Mouse (Mus musculus): ENCODE data around the gene Ccdc92. TPM values are rescaled to one million over a fixed set of nuclear protein-coding genes. Genes with fewer than 3 reads are reported as not detected.

Gene Ccdc92
- total and polyA plus RNA-seq, 2 experiments from 2014 or later: 26.1 to 45.4 TPM

GRCm38 (mm10) chr5:124830331-124830730 lies 31.9 kb downstream of the Ccdc92 start:
- 85% methylated on average over 12 of the region's 12 CpGs for WGBS
- no peaks in the 10 kb centered on the region for H3K9me3 ChIP-seq (ENCODE audit: low read length)
- H3K4me3 ChIP-seq (ENCODE audit: low read depth, low read length): no peak overlapping the region
- H3K4me1 ChIP-seq (ENCODE audit: insufficient read depth): no peaks in the 10 kb centered on the region
- H3K9ac ChIP-seq: no peak overlapping the region
- no peaks in the 10 kb centered on the region for H3K27me3 ChIP-seq (ENCODE audit: insufficient read depth, low read length)
- H3K27ac ChIP-seq (ENCODE audit: low read depth, low read length): no peak overlapping the region
- ATAC-seq (no peak), DNase-seq (no peak)
- no peak for TF ChIP-seq CTCF (IDR thresholded peaks at IDR 0.05; ENCODE audit: low read depth)
- peaks cover 25% of the 10 kb centered on the region; the same call in 1 of the 2 replicates for H3K36me3 ChIP-seq (ENCODE audit: insufficient read depth)
- no peak overlapping the region for H3K4me2 ChIP-seq (ENCODE audit: low read depth)

- peak; percentile 54 for ATAC-seq
- no peaks in the 10 kb centered on the region for H3K36me3 ChIP-seq (ENCODE audit: insufficient read depth)
- TF ChIP-seq CTCF (IDR thresholded peaks at IDR 0.05; ENCODE audit: low read depth): no peak
Observed at GRCm38 (mm10) chr5:124822128-124822894, 39.9 kb downstream of the Ccdc92 start.

DNA sequence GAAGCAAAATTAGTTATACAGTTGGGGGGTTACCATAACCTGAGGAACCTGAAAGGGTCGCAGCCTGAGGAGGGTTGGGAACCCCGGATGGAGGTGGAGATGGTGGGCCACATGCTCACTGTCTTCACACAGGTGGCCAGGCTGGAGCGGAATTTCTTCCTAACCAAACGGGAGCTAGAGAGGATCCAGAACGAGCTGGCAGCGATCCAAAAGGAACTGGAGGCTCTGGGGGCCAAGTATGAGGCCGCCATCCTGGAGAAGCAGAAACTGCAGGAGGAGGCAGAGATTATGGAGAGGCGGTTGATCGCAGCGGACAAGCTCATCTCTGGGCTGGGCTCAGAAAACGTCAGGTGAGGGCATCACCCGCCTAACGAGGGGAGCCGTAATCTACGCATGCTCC lies 45.2 kb downstream of the Ccdc92 start:
- DNase-seq: no peak
- no peak for TF ChIP-seq CTCF (IDR thresholded peaks at IDR 0.05; ENCODE audit: low read depth)
- Histone ChIP-seq H3K4me2 (ENCODE audit: low read depth) (no peak overlapping the region), H3K9ac (no peak overlapping the region), H3K9me3 (ENCODE audit: low read length) (0 out of 2 replicates have a peak, but pooled peaks cover 2% of the 10 kb centered on the region), H3K4me1 (ENCODE audit: insufficient read depth) (no peaks in the 10 kb centered on the region), H3K4me3 (ENCODE audit: low read depth, low read length) (no peak overlapping the region), H3K36me3 (ENCODE audit: insufficient read depth) (no peaks in the 10 kb centered on the region), H3K27ac (ENCODE audit: low read depth, low read length) (no peak overlapping the region), H3K27me3 (ENCODE audit: insufficient read depth, low read length) (no peaks in the 10 kb centered on the region)
- no peak for ATAC-seq
- 81% methylated on average over 15 of the region's 15 CpGs for WGBS

More at GRCm38 (mm10) chr5:124822128-124822894, 39.9 kb downstream of the Ccdc92 start:
- no peaks in the 10 kb centered on the region for H3K4me1 ChIP-seq (ENCODE audit: insufficient read depth)
- H3K27ac ChIP-seq (ENCODE audit: low read depth, low read length): no peak overlapping the region
- 73% methylated on average over 18 of the region's 18 CpGs for WGBS
- 0 out of 2 replicates have a peak, but pooled peaks cover 2% of the 10 kb centered on the region for H3K9me3 ChIP-seq (ENCODE audit: low read length)
- H3K4me2 ChIP-seq (ENCODE audit: low read depth): no peak overlapping the region
- no peak overlapping the region for H3K9ac ChIP-seq
- H3K4me3 ChIP-seq (ENCODE audit: low read depth, low read length): no peak overlapping the region
- DNase-seq: no peak
- no peaks in the 10 kb centered on the region for H3K27me3 ChIP-seq (ENCODE audit: insufficient read depth, low read length)

- Histone ChIP-seq H3K27me3 (ENCODE audit: insufficient read depth, low read length) (no peaks in the 10 kb centered on the region), H3K9me3 (ENCODE audit: low read length) (0 out of 2 replicates have a peak, but pooled peaks cover 2% of the 10 kb centered on the region), H3K4me3 (ENCODE audit: low read depth, low read length) (no peak overlapping the region), H3K4me1 (ENCODE audit: insufficient read depth) (no peaks in the 10 kb centered on the region), H3K36me3 (ENCODE audit: insufficient read depth) (no peaks in the 10 kb centered on the region), H3K27ac (ENCODE audit: low read depth, low read length) (no peak overlapping the region), H3K4me2 (ENCODE audit: low read depth) (no peak overlapping the region), H3K9ac (no peak overlapping the region)
- TF ChIP-seq CTCF (IDR thresholded peaks at IDR 0.05; ENCODE audit: low read depth): no peak
- no peak for ATAC-seq
- 61% methylated on average over 5 of the region's 5 CpGs for WGBS
- no peak for DNase-seq
Observed at GRCm38 (mm10) chr5:124814797-124815196, 47.4 kb downstream of the Ccdc92 start.

- H3K9me3 ChIP-seq (ENCODE audit: low read length): no peaks in the 10 kb centered on the region
- no peaks in the 10 kb centered on the region for H3K36me3 ChIP-seq (ENCODE audit: insufficient read depth)
- no peak overlapping the region for H3K9ac ChIP-seq
- H3K27ac ChIP-seq (ENCODE audit: low read depth, low read length): no peak overlapping the region
- H3K4me1 ChIP-seq (ENCODE audit: insufficient read depth): no peaks in the 10 kb centered on the region
- WGBS: 87% methylated on average over 12 of the region's 12 CpGs
- H3K4me2 ChIP-seq (ENCODE audit: low read depth): no peak overlapping the region
- no peak overlapping the region for H3K4me3 ChIP-seq (ENCODE audit: low read depth, low read length)
- DNase-seq (no peak), ATAC-seq (no peak)
- no peak for TF ChIP-seq CTCF (IDR thresholded peaks at IDR 0.05; ENCODE audit: low read depth)
- H3K27me3 ChIP-seq (ENCODE audit: insufficient read depth, low read length): no peaks in the 10 kb centered on the region
Observed at GRCm38 (mm10) chr5:124812466-124812865, 49.8 kb downstream of the Ccdc92 start.

DNA sequence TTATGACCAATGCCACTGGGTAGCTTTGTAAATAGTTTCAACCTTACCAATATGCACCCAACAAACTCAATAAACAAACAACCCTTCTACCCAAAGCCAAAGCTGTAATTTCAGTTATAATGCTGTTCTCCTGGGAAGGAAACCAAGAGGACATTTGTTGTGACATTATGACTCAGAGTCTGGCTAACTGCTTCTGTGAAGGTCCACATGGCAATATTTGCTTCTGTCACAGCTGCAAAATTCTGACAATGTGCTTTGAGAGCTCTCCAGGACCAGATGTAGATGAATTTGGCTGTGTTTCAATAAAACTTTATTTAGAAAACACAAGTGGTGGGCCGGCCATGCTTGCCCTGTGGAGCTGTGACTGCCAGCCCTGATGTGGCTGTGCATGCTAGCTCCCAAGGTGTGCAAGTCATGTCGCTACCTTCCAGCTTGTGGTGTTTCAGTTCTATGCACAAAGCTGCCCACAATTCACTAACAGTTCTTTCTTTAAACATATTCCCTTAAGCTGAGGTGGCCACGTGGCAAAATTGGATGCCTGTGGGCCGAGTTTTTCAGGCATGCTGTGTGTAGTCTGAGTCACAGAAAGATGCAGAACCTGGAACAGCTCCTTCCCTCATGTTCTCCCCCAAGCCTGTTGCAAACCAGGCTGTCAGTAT lies 52.4 kb downstream of the Ccdc92 start:
- no peak for TF ChIP-seq CTCF (IDR thresholded peaks at IDR 0.05; ENCODE audit: low read depth)
- no peak for ATAC-seq
- H3K9me3 ChIP-seq (ENCODE audit: low read length): no peaks in the 10 kb centered on the region
- H3K27me3 ChIP-seq (ENCODE audit: insufficient read depth, low read length): no peaks in the 10 kb centered on the region
- WGBS: 93% methylated on average over 4 of the region's 4 CpGs
- no peak overlapping the region for H3K9ac ChIP-seq
- H3K4me2 ChIP-seq (ENCODE audit: low read depth): no peak overlapping the region
- no peaks in the 10 kb centered on the region for H3K4me1 ChIP-seq (ENCODE audit: insufficient read depth)
- H3K27ac ChIP-seq (ENCODE audit: low read depth, low read length): no peak overlapping the region
- DNase-seq: no peak
- H3K36me3 ChIP-seq (ENCODE audit: insufficient read depth): no peaks in the 10 kb centered on the region
- H3K4me3 ChIP-seq (ENCODE audit: low read depth, low read length): no peak overlapping the region

GRCm38 (mm10) chr5:124792112-124792511 lies 70.1 kb downstream of the Ccdc92 start:
- no peak overlapping the region for H3K27ac ChIP-seq (ENCODE audit: low read depth, low read length)
- H3K36me3 ChIP-seq (ENCODE audit: insufficient read depth): no peaks in the 10 kb centered on the region
- H3K4me2 ChIP-seq (ENCODE audit: low read depth): no peak overlapping the region
- H3K4me3 ChIP-seq (ENCODE audit: low read depth, low read length): no peak overlapping the region
- H3K4me1 ChIP-seq (ENCODE audit: insufficient read depth): no peaks in the 10 kb centered on the region
- H3K27me3 ChIP-seq (ENCODE audit: insufficient read depth, low read length): no peaks in the 10 kb centered on the region
- no peak for TF ChIP-seq CTCF (IDR thresholded peaks at IDR 0.05; ENCODE audit: low read depth)
- no peaks in the 10 kb centered on the region for H3K9me3 ChIP-seq (ENCODE audit: low read length)
- DNase-seq (no peak), ATAC-seq (no peak)
- WGBS: 91% methylated on average over 7 of the region's 7 CpGs
- H3K9ac ChIP-seq: no peak overlapping the region

Data from forebrain, postnatal 0 days (tissue).